Mouse (Mus musculus): ENCODE measurements around the gene Rnasel. TPM values are rescaled to one million over a fixed set of nuclear protein-coding genes. Genes with fewer than 3 reads are reported as not detected.
A peak's percentile ranks its signal among the peaks of the same experiment; 100 is the strongest.
"Not testable (repeated sequence)": the region's sequence is repeated elsewhere in the genome, so short reads cannot be mapped to it uniquely, and the experiment has no call there.

The Rnasel gene
- polyA plus RNA-seq, 1 experiment from 2014 or later, result 15.7 TPM

DNA sequence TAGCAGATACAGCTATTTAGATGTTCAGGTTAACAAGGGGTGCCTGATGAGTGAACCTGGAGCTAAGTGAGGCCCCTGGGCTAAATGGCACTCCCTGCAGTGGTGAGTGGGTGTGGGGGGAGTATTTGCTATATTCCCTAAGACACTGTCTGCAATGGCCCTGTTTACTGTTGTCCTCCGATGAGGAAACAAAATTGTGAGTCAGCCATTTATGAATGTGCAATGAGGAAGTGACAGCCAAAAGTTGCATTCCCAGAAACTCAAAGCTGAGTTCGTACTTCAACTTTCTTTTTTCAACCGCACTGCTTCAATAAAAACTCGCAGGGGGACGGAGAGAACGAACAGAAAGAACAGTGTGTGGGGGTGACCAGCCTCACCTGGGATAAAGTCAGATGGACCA is 3.3 kb downstream of the Rnasel start:
- peaks cover 11% of the 10 kb centered on the region for H3K36me3 ChIP-seq (replicated peaks; ENCODE audit: insufficient read depth, low read length)
- peak overlapping the region; percentile 62 for H3K4me3 ChIP-seq (ENCODE audit: low read depth, low read length)
- H3K4me1 ChIP-seq (ENCODE audit: insufficient read depth), result peaks cover 26% of the 10 kb centered on the region
- ATAC-seq (no peak), DNase-seq (no peak)
- peak overlapping the region; percentile 79 for H3K9ac ChIP-seq (replicated peaks)
- TF ChIP-seq EP300 (IDR thresholded peaks at IDR 0.05; ENCODE audit: low read depth) (no peak), CTCF (IDR thresholded peaks at IDR 0.05; ENCODE audit: low read depth) (no peak)
- H3K27ac ChIP-seq (ENCODE audit: low read depth), result peak overlapping the region; percentile 93
- no peaks in the 10 kb centered on the region for H3K9me3 ChIP-seq (ENCODE audit: low read length)
- 28% methylated on average over 6 of the region's 6 CpGs for WGBS (ENCODE audit: insufficient replicate concordance)
- no peaks in the 10 kb centered on the region for H3K27me3 ChIP-seq (ENCODE audit: insufficient read depth, low read length)
- H3K4me2 ChIP-seq (ENCODE audit: low read depth, low read length), result peak overlapping the region; percentile 85

DNA sequence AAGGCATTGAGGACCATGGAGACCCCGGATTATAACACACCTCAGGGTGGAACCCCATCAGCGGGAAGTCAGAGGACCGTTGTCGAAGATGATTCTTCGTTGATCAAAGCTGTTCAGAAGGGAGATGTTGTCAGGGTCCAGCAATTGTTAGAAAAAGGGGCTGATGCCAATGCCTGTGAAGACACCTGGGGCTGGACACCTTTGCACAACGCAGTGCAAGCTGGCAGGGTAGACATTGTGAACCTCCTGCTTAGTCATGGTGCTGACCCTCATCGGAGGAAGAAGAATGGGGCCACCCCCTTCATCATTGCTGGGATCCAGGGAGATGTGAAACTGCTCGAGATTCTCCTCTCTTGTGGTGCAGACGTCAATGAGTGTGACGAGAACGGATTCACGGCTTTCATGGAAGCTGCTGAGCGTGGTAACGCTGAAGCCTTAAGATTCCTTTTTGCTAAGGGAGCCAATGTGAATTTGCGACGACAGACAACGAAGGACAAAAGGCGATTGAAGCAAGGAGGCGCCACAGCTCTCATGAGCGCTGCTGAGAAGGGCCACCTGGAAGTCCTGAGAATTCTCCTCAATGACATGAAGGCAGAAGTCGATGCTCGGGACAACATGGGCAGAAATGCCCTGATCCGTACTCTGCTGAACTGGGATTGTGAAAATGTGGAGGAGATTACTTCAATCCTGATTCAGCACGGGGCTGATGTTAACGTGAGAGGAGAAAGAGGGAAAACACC is 4.7 kb downstream of the Rnasel start:
- Histone ChIP-seq H3K9me3 (ENCODE audit: low read length) (no peaks in the 10 kb centered on the region), H3K36me3 (replicated peaks; ENCODE audit: insufficient read depth, low read length) (peaks cover 20% of the 10 kb centered on the region), H3K4me1 (ENCODE audit: insufficient read depth) (peaks cover 20% of the 10 kb centered on the region), H3K27ac (ENCODE audit: low read depth) (no peak overlapping the region), H3K4me3 (ENCODE audit: low read depth, low read length) (no peak overlapping the region), H3K9ac (replicated peaks) (no peak overlapping the region), H3K27me3 (ENCODE audit: insufficient read depth, low read length) (no peaks in the 10 kb centered on the region), H3K4me2 (ENCODE audit: low read depth, low read length) (peak overlapping the region; percentile 85)
- 80% methylated on average over 25 of the region's 25 CpGs for WGBS (ENCODE audit: insufficient replicate concordance)
- no peak for DNase-seq
- no peak for ATAC-seq
- no peak for TF ChIP-seq CTCF (IDR thresholded peaks at IDR 0.05; ENCODE audit: low read depth)
- no peak for TF ChIP-seq EP300 (IDR thresholded peaks at IDR 0.05; ENCODE audit: low read depth)

DNA sequence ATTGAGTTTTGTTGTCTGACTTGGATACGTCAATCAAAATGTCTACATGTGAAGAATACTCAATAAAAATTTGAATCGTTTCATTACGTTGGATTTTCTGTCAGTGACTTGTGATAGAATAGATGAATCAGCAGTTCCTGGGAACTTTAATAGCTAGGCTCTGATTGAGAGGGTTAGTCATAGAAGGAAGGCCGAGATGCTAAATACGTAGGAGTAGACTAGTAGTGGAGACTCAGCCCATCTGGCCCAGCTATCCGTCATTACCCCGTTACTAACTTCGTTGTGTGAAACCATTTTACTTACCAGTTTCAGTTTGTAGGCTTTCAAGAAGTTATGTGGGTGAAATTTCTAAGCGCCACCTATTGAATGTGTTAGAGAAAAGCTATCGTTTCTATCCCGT is 14.9 kb downstream of the Rnasel start:
- Histone ChIP-seq H3K4me3 (ENCODE audit: low read depth, low read length) (no peak overlapping the region), H3K4me2 (ENCODE audit: low read depth, low read length) (no peak overlapping the region), H3K9me3 (ENCODE audit: low read length) (no peaks in the 10 kb centered on the region)

DNA sequence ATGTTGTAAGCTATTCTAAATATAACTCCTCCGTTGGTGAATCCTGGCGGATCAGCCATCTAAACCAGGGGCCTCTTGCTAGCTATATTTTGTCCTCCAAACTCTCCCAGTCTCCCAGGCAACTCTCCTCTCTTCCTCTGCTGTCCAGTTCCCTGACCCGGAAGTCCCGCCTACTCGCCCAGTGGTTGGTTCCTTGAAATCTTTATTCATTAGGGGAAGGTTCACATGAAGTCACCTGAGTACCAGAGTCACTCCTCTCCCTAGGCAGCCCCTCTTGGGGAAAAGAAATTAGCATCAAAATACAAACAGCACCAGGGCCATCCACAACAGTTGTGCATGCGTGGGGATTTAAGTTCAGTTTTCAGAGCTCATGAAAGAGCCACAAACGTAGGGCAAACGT is 17.1 kb downstream of the Rnasel start:
- no peak for TF ChIP-seq CTCF (IDR thresholded peaks at IDR 0.05; ENCODE audit: low read depth)
- no peak for TF ChIP-seq EP300 (IDR thresholded peaks at IDR 0.05; ENCODE audit: low read depth)
- H3K4me3 ChIP-seq (ENCODE audit: low read depth, low read length), result no peak overlapping the region
- H3K9me3 ChIP-seq (ENCODE audit: low read length), result no peaks in the 10 kb centered on the region
- H3K4me1 ChIP-seq (ENCODE audit: insufficient read depth), result peaks cover 6% of the 10 kb centered on the region
- no peaks in the 10 kb centered on the region for H3K27me3 ChIP-seq (ENCODE audit: insufficient read depth, low read length)
- H3K9ac ChIP-seq (replicated peaks), result no peak overlapping the region
- ATAC-seq (no peak), DNase-seq (no peak)
- WGBS (ENCODE audit: insufficient replicate concordance), result 65% methylated on average over 8 of the region's 8 CpGs
- no peak overlapping the region for H3K27ac ChIP-seq (ENCODE audit: low read depth)
- peaks cover 14% of the 10 kb centered on the region for H3K36me3 ChIP-seq (replicated peaks; ENCODE audit: insufficient read depth, low read length)
- no peak overlapping the region for H3K4me2 ChIP-seq (ENCODE audit: low read depth, low read length)

More for the DNA sequence above, 14.9 kb downstream of the Rnasel start:
- 83% methylated on average over 11 of the region's 11 CpGs for WGBS (ENCODE audit: insufficient replicate concordance)
- DNase-seq (no peak), ATAC-seq (no peak)
- H3K27me3 ChIP-seq (ENCODE audit: insufficient read depth, low read length), result no peaks in the 10 kb centered on the region
- H3K4me1 ChIP-seq (ENCODE audit: insufficient read depth), result peaks cover 6% of the 10 kb centered on the region
- TF ChIP-seq CTCF (IDR thresholded peaks at IDR 0.05; ENCODE audit: low read depth), result no peak
- no peak for TF ChIP-seq EP300 (IDR thresholded peaks at IDR 0.05; ENCODE audit: low read depth)
- no peak overlapping the region for H3K27ac ChIP-seq (ENCODE audit: low read depth)
- peaks cover 30% of the 10 kb centered on the region for H3K36me3 ChIP-seq (replicated peaks; ENCODE audit: insufficient read depth, low read length)
- H3K9ac ChIP-seq (replicated peaks), result no peak overlapping the region

DNA sequence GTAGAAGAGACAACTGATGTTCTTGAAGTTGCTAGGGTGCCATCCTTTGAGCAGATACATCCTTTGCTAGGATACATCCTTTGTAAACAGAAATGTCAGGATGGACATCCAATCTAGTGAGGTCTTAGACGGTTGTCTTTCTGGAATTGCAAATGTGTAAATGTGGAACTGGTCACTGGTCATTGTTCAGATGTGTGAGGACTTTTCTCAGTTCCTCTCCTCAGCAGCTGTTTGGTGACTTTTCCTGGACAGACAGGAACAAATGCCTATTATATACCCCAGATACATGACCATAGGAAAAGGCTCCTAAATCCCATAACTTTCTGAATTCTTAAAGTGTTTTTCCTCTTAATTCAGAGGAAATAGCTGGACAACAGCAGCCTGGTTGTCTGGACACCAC is 18.1 kb downstream of the Rnasel start:
- no peak overlapping the region for H3K9ac ChIP-seq (replicated peaks)
- no peak overlapping the region for H3K4me3 ChIP-seq (ENCODE audit: low read depth, low read length)
- DNase-seq (no peak), ATAC-seq (no peak)
- peaks cover 6% of the 10 kb centered on the region for H3K4me1 ChIP-seq (ENCODE audit: insufficient read depth)
- 73% methylated on average over 1 of the region's 1 CpGs for WGBS (ENCODE audit: insufficient replicate concordance)
- TF ChIP-seq EP300 (IDR thresholded peaks at IDR 0.05; ENCODE audit: low read depth) (no peak), CTCF (IDR thresholded peaks at IDR 0.05; ENCODE audit: low read depth) (no peak)
- no peaks in the 10 kb centered on the region for H3K9me3 ChIP-seq (ENCODE audit: low read length)
- H3K27me3 ChIP-seq (ENCODE audit: insufficient read depth, low read length), result no peaks in the 10 kb centered on the region
- no peak overlapping the region for H3K27ac ChIP-seq (ENCODE audit: low read depth)
- no peak overlapping the region for H3K4me2 ChIP-seq (ENCODE audit: low read depth, low read length)
- peaks cover 4% of the 10 kb centered on the region; the same call in 1 of the 2 replicates for H3K36me3 ChIP-seq (replicated peaks; ENCODE audit: insufficient read depth, low read length)

DNA sequence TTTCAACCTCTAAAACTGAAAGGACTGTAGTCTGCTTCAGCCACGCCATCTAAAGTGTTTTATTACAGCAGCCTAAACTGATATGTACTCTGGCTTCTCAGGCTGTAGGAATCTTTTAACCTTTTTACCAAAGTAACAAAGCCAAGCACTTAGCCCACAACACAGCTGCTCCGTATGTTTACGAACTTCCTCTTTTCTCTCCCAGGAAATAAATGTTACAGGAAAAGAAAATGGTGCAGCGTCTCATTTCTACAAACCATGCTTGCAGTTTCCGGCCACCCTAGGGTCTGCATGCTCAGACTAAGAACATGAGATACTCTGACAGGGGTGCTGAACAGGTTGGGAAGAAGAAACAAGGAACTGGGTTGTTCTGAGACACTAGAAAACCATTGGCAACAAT is 19.2 kb downstream of the Rnasel start:
- no peak overlapping the region for H3K9ac ChIP-seq (replicated peaks)
- no peak for DNase-seq
- ATAC-seq, result no peak

DNA sequence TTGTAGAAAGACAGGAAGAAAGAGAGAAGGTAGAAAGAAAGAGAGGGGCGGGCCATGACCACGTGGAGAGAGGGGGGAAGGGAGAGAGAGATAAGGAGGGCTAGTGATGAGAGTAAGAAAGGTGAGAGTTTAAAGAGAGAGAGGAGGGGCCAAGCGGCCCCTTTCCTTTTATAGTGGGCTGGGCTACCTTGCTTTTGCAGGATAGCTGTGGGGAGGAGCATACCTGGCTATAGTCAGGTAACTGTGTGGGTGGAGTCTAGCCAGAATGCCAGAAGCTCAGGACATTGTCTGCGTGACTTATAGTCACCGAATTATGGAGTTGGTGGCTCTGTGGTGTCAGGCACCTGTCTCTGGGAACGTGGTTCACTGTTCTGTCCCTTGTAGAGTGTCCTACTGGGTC is 20.3 kb downstream of the Rnasel start:
- H3K4me3 ChIP-seq (ENCODE audit: low read depth, low read length); H3K9ac ChIP-seq (replicated peaks): not testable (repeated sequence)
- peak overlapping the region; percentile 19; the same call in 1 of the 2 replicates for H3K27ac ChIP-seq (ENCODE audit: low read depth)

More for the DNA sequence above, 19.2 kb downstream of the Rnasel start:
- TF ChIP-seq EP300 (IDR thresholded peaks at IDR 0.05; ENCODE audit: low read depth) (no peak), CTCF (IDR thresholded peaks at IDR 0.05; ENCODE audit: low read depth) (no peak)
- no peaks in the 10 kb centered on the region for H3K36me3 ChIP-seq (replicated peaks; ENCODE audit: insufficient read depth, low read length)
- no peaks in the 10 kb centered on the region for H3K27me3 ChIP-seq (ENCODE audit: insufficient read depth, low read length)
- H3K4me3 ChIP-seq (ENCODE audit: low read depth, low read length), result no peak overlapping the region
- peaks cover 6% of the 10 kb centered on the region for H3K4me1 ChIP-seq (ENCODE audit: insufficient read depth)
- no peak overlapping the region for H3K4me2 ChIP-seq (ENCODE audit: low read depth, low read length)
- 35% methylated on average over 5 of the region's 5 CpGs for WGBS (ENCODE audit: insufficient replicate concordance)
- no peak overlapping the region for H3K27ac ChIP-seq (ENCODE audit: low read depth)
- no peaks in the 10 kb centered on the region for H3K9me3 ChIP-seq (ENCODE audit: low read length)

More for the DNA sequence above, 20.3 kb downstream of the Rnasel start:
- H3K9me3 ChIP-seq (ENCODE audit: low read length); H3K36me3 ChIP-seq (replicated peaks; ENCODE audit: insufficient read depth, low read length); H3K4me1 ChIP-seq (ENCODE audit: insufficient read depth); ATAC-seq; H3K27me3 ChIP-seq (ENCODE audit: insufficient read depth, low read length); H3K4me2 ChIP-seq (ENCODE audit: low read depth, low read length); DNase-seq: not testable (repeated sequence)
- WGBS (ENCODE audit: insufficient replicate concordance), result 69% methylated on average over 6 of the region's 6 CpGs

All from liver, postnatal 0 days (tissue).